Mouse (Mus musculus): Measurements from ENCODE around the gene Acbd4.

Acbd4 gene

DNA sequence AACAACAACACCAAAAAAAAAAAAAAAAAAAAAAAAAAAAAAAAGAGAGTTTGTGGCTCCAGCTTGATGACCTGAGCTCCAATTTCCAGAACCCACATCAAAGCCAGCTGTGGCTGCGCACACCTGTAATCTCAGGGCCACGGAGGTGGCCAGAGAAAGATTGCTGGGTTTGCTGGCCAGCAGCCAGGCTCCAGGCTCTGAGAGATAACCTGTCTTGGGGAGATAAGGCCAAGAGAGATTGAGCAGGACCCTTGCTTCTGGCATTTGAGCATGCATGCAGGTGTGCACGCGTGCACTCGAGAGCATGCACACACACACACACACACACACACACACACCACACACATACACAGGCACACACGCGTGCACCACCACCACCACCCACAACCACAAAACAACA, 8.2 kb upstream of the Acbd4 start:
- no peak for DNase-seq

DNA sequence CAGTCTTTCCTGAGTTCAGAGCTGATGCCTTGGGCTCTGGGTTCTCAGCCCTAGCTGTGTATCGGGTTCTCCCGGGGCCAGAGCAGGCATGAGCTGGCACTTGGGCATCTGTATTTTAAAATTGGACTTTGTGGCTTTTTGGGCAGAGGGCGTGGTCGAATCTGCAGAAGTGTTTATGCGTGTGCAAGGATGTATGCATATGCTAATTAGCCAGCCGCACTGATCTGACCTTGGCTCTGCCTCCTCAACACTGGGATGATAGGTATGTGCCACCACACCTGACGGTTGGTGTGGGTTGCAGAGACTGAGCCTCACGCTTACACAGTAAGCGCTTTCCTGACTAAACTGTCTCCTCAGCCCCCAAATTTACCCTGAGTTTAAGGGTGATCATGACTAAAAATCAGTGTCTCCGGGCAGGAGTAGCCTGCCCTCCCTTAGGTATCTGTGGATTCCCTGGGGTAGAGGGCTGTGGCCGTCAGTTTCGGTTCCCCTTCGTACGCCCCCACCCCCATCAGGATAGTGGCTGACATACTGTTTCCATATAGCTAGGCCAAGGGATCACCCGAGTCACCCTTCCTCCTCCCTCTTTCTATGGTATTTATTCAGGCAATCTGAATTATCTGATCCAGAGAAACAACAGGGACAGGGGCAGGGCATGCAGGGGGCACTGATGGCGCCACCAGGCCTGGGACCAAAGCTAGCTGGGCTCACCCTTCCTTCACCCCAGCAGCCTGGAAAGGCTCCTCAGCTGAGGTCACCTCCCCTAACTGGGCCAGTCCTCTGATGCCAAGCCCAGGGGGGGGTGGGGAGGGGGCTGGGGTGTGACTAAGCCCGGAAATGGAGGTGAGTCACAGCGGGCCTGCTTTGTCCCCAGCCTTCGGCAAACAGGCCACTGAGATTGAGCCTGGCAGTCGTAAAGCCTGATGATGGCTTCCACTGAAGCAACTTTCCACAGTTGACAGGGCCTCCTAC, 7.3 kb upstream of the Acbd4 start:
- DNase-seq = no peak

DNA sequence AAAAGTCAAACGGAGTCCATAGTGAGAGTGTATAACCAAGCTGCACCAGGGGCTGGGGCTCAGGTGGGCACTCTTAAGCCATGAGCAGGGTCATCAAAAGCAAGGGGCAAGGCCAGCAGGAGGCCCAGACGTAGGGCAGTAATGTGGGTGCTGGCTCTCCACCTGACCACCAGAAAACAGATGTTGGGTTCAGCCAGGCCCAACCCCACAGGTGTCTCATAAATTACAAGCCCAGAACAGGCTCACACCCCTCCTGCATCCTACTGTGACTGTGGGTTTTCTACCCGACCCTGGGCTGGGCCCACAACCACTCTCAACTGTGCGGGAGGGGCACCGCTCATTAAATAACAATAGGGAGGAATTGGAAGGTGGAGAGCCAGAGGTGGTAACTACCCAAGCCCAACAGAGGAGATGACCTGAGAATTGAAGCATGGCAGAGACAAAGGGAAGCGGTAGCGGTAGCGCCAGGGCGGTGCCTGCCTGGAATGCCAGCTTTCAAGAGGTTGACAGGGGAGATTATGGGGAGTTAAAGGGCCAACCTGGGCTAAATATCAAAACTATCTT, 6.3 kb upstream of the Acbd4 start:
- no peak for DNase-seq

DNA sequence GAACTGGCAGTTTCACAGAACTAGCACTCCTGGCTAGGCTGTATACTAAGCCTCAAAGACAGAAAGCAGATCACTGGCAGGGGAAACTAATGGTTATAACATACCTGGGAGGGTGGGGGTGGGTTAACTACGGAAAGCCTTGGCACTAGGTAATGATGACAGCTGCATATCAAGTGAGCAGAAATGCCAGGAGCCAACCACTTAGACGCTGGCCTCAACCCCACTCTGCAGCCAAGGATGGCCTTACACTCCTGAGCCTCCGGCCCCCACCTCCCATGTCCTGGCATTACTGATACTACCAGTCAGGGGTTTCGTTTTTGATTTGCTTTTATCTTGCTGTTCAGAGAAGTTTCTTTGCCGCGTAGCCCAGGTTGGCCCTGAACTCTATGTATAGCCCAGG, 5.7 kb upstream of the Acbd4 start:
- DNase-seq = no peak

DNA sequence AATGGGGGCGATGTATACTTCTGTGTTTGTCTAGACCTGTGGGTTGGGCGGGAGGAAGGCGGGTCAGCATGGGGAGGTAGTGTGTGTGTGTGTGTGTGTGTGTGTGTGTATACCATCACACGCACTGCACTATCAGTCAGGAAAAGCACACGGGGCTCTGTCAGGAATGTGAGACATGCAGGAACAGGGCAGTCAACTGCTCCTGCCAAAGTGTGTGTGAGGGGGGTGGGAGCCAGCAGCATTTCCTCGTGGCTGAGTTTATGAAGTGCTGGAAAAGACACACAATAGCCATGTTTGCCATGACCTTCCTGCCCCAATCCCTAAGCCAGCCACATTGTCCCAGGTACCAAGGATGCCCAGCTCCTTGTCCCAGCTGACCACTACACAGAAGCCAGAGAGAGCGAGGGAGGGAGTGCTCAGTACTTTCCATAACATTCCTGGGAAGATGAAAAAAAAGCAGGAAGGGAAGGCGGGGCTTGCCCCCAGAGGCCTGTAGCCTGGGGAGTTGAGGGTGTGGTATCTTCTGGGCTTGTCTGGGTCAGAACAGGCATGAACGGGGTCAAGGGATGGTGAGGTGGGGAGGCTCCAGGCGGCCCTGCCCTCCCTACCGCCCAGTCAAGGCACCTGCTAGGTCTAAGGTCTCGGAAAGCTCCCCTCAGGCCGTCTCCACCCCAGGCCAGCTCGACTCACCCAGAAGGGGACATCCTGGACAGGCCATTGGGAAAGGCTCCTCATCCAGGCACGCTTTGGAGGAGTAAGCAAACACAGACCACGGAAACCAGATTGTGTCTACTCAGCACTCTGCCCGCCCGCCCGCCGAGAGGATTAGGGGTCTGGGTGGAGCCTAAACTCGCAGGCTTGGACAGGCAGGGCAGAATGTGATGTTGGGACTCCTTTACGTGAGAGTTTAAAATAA, 4.2 kb upstream of the Acbd4 start:
- DNase-seq = no peak

DNA sequence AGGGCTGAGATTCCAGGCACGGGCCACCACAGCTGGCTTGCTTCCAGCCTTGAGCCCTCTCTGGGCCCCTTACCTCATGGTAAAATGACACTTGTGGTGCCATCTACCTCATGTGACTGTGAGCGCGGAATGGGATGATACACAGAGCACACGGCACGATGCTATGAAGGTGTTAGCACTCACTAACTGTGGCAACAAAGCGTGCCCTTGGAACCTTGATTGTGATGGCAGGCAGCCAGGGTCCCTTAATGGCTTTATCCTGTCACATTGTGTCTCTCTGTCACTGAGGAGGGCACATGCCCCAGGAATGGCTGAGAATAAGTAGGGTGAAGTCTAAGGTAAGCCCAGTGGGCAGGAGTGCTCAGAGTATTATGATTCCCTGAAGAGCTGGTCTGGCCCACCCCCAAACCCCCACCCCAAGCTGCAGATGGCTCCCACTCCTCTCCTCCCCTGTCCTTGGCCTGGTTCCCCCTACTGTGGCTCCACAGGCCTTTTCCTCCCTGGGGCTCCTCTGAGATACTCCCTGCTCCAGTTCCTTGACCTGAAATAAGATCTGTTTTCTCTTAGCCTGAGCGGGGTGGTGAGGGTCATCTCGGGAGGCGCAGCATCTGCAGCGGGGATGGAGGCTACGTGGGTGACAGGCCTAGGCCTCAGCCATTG, 2.8 kb upstream of the Acbd4 start:
- DNase-seq = no peak

DNA sequence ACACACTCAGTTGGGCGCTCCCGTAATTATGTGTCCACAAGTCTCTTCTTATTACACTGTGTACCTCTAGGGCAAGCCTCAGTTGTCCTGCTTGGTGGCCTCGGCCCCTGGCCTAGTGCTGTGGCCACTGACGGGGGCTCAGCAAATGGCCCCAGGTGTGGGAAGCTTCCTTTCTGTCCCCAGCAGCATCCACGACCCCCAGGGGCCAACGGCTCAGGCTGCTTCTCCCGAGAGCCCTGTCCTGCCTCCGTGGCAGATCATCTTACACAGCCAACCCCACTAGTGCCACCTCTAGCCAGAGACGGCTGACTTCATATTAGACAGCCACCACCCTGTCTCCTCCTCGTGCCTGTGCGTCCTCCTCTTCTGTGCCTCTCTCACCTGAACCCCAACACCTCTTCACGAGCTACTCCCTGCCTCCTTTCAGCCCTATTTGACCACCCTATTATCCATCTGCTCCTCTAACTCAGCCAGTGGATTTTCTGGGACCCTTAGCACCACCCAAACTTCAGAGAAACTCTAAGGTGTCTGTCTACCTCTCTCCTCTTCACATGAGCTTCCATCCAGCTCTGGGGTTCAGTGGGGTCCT, 2.0 kb upstream of the Acbd4 start:
- no peak for DNase-seq

DNA sequence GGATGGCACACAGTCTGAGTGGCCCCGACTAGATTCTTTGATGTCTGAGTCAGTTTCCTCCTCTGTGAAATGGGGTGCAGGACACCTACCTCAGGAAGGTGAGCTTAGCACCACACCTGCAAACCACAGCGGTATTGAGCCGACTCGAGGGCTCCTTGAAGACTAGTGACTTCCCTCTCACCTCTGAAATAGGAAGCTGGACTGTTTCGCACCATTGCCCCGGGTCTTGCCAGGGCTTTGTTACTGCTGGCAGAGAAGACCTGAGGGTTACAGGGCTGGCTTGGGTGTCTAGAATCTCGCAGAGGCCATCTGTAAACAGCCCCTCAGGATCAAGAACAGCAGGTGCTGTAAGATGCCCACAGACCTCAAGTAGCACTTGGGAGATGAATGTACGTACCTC, 1.1 kb upstream of the Acbd4 start:
- no peak for DNase-seq

DNA sequence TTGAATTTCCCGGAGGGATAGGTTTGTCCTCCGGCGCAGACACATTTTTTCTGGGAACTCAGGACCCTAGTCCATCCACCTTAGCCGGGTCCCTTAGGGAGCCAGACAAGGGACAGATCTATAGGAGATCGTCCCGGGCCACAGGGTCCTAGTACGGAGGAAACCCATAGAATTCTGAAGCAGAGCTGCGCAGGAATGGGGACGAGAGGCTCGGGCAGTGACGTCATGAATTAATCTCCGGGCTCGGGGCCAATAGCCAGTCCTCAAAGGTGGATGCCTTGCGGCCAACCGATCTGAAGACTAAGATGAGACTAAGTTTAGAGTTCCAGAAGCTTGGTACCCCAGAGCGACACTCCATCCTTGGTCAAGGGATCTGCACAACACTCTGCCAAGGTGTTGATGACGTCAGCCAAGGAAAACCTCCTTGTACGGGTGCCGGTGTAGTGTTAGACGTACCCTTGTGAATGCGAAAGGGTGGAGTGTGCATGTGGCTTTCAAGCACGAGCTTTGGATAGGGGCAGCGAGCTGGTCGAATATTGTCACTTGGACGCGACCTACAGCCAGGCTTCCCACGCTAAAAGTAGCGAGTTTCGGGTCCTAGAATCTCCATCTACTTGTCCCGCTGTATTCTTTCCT, 502 bp downstream of the Acbd4 start:
- peak; percentile 34 for DNase-seq

DNA sequence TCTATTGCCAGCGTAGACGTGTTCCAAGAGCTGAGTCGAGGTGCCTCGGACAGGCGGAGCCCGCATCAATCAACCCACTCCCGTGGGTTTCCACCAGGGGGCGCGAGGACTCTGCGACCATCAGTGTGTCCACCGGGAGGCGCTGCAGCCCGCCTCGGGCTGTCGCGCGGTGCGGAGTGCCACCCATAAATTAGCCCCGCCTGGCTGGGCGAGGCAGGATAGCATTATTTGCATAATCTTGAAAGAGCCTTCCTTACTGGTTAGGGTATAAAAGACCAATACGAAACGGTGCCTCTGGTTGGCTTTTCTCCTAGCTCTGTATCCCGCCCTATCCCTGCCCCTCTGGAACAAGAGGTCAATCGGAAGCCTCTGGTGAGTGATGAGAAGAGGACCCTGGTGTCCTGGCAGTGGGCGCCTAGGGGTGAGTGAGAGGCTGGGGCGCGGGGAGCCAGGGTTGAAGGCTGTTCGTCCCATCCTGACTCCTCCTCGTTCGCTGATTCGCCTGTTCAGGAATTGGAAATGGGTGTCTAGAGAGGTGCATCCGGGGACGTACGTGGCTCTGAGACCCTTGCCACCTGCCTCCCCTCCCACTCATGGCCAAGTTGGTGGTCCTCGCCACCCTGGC, 1.4 kb downstream of the Acbd4 start:
- DNase-seq = peak; percentile 98

DNA sequence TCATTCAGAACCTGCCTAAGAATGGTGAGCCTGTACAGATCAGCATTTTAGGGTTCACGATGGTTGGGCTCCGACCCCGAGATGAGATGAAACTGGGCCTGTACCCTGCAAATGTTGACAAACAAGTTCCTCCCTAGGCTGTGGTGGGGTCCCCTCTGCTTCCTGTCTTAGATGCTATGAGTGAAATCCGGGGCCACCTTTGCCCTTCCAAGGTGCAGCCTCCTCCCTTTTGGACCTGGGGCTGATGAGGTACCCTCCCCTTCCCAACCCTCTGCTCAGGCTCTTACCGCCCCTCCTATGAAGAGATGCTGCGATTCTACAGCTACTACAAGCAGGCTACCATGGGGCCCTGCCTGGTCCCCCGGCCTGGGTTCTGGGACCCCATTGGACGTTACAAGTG, 2.1 kb downstream of the Acbd4 start:
- DNase-seq = peak; percentile 43

DNA sequence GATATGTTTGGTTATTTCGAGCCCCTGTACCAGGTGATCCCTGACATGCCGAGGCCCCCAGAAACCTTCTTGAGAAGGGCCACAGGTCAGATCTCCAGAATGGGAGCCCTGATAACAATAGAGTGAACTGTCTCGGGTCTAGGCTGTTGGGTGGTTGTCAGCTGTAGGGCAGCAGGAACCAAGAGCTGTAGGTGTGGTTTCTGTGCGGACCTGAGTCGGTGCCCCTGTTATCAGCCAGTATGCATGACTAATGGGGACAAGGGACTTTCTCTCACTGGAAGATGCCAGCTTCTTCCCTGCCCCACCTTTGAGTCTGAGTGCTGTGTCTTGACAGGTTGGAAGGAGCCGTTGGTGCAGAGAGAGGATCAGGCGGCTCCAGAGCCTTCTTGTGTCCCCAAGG, 3.0 kb downstream of the Acbd4 start:
- no peak for DNase-seq

DNA sequence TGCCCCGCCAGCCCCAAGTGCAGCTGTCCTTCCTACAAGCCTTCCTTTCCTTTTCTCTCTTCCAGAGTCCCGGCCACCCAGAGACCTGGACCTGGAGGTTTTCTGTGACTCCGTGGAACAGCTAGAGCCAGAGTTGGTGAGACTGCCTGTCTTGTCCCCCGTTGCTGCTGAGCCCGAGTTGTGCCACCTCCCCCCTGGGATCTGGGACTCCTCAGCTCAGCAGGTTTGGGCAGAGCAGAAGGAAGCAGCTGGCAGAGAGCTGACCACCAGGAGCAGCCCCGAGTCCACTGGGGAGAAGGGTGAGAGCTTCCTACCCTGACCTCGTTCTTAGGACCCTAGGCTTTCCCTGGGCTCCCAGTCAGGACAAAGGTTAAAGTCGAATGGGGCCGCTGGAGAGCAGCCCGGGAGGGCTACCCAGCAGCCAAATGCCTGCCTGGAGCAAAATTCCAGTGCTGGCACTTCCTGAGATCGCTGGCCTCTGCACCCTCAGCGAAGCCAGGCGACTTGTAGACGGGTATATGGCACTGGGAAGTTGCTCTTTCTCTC, 3.8 kb downstream of the Acbd4 start:
- DNase-seq = no peak

DNA sequence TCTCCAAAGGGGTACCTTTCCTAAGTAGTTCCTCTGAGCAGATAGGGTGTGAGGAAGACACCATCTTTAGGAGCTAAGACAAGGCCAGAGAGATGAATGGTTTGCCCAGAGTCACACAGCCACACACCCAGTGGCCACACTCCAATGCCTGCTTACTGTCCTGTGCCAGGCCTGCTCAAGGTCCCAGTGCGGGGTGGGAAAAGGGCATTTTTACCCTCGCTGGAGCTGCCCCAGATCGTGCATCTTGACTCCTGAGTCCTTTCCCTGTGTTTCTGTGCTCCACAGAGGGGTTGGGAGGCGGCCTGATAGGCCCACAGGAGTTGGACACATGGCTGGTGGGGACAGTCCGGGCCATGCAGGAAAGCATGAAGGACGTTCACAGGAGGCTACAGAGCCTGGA, 4.3 kb downstream of the Acbd4 start:
- DNase-seq = no peak

DNA sequence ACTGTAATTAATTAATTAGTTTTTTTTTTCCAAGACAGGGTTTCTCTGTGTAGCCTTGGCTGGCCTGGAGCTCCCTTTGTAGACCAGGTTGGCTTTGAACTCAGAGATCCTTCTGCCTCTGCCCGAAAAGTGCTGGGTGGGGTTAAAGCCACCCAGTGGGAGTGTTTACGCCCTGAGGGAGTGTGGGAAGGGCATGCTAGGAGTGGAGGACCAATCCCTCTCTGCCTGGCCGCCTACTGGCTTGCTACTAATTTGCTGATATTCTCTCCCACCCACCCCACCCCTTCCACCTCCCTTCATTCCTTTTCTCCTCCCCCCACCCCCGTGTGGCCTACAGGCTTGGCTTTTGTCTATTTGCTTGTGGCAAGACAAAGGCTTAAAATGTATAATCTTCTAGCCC, 4.9 kb downstream of the Acbd4 start:
- DNase-seq = no peak

DNA sequence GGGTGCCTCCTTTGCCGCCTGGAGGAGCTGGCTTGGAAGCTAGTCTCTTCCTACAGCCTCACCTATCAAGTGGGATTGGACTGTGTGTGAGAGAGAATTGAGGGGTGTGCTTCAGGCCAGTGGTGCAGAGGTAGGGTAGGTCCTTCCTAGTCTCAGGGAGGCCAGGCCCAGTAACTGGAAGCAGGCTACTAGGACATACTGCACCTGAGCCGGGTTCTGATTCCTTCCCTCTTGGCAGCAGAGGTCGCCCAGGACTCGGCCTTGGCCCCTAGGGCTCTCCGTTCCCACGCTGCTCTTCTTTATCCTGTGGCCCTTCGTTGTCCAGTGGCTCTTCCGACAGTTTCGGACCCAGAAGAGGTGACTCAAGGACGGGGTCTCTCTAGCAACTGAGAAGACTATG, 9.8 kb downstream of the Acbd4 start:
- no peak for DNase-seq

DNA sequence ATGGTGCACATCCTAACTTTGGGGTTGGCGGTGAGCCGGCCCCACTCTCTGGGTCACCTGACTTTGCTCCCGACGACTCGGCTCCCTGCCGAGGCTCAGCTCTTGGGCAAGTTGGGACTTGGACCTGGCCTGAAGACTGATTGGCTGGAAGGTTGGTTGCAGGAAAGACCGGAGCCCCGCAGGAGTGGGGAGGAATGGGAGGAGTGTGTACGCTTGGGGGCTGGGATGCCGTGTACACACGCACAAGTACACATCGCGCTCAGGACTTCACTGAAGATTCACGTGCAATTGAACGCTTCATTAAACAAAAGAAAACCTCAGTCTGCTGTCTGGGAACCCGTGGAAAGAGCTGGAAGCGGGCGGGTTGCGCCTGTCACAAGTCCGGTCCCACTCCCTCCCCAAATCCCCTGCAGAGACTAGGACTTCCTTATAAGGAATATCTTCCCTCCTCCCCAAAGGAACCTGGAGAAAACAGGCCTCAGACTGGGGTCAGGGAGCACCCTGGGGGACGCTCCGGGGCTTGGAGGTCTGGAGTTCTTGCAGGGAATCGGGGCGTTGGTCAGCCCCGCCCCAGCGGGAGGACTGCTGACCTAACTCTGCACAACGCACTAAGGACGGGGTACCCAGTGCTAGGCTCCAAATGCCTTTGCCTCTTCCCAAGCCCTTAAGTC, 10.5 kb downstream of the Acbd4 start:
- DNase-seq = peak; percentile 34

DNA sequence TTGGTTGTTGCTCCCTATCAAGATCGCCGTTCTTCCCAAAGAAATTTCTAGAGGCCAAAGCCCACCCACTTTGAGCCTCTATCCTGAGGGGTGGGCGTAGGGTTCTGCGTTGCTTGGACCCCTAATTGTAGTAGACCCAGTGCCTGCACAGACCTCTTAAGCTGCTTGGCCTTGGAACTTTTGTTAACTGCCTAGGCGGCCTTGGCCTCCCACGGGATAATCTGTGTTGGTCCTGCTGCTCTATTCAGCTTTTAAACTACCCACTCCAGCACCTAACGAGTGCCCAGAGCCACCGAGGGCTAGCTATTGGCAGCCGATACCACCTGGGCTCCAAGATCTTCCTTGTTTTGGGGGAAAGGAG, 11.1 kb downstream of the Acbd4 start:
- no peak for DNase-seq

DNA sequence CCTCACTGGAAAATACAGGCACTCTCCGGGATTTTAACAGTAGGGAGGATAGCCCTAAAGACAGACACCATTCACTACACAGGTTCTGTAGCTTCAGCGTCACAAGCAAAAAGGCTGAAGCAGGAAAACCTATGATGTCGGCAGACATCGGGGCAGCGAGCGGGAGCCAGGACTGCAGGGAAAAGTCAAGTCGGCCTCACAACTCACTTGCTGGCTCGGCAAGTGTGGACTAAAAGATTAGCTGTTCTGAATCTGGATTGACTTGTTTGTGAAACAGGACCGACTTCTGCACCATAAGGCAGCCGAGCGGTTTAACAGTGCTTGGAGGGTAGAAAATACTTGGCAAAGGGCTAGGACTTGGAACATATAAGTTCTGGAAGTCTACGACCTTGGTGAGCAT, 11.5 kb downstream of the Acbd4 start:
- no peak for DNase-seq

DNA sequence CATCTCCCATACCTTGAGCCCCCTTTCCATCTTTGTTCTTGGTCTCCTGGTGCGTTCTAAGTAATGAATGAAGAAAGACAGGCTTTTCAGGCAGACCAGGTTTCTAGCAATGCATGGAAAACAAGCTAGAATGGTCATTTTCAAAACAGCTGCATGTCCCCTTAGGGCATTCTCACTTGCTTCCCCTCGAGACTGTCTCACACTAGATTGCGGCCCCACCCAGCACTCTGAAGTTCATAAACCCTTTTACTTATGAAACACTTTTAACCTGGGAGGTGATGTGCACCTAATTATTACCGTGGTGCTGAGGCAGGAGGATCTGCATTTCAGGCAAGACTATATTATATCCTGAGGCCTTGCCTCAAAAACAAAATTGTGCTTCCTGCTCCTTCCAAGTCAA, 12.3 kb downstream of the Acbd4 start:
- DNase-seq = no peak
